Mouse (Mus musculus): ENCODE data around the gene Amdhd2. TPM values are rescaled to one million over a fixed set of nuclear protein-coding genes. Genes with fewer than 3 reads are reported as not detected.

The Amdhd2 gene
- polyA plus RNA-seq, 1 experiment from 2014 or later, result 27.1 TPM

- H3K27ac ChIP-seq (ENCODE audit: low read depth), result no peak overlapping the region
- no peak for DNase-seq (ENCODE audit: low spot score)
- peaks cover 6% of the 10 kb centered on the region; the same call in 1 of the 2 replicates for H3K4me1 ChIP-seq (replicated peaks; ENCODE audit: control insufficient read depth, insufficient read depth, low read length)
- H3K36me3 ChIP-seq (ENCODE audit: control insufficient read depth, insufficient read depth, low read length), result peaks cover 19% of the 10 kb centered on the region; the same call in 1 of the 2 replicates
- no peaks in the 10 kb centered on the region for H3K27me3 ChIP-seq (replicated peaks; ENCODE audit: control insufficient read depth, insufficient read depth, low read length)
- WGBS, result 87% methylated on average over 3 of the region's 3 CpGs
- H3K9me3 ChIP-seq (ENCODE audit: control insufficient read depth, low read length), result no peaks in the 10 kb centered on the region
- no peak overlapping the region for H3K4me3 ChIP-seq (ENCODE audit: low read depth, low read length)
- H3K4me2 ChIP-seq (ENCODE audit: low read length), result no peak overlapping the region
- no peak overlapping the region for H3K9ac ChIP-seq (ENCODE audit: low read length)
- no peak for ATAC-seq (replicated peaks; ENCODE audit: low FRiP score, low TSS enrichment, low read depth)
Measured at GRCm38 (mm10) chr17:24156394-24156793, 7.2 kb downstream of the Amdhd2 start.

GRCm38 (mm10) chr17:24155742-24156141 lies 7.8 kb downstream of the Amdhd2 start:
- no peaks in the 10 kb centered on the region for H3K27me3 ChIP-seq (replicated peaks; ENCODE audit: control insufficient read depth, insufficient read depth, low read length)
- H3K4me2 ChIP-seq (ENCODE audit: low read length), result no peak overlapping the region
- DNase-seq (ENCODE audit: low spot score) (no peak), ATAC-seq (replicated peaks; ENCODE audit: low FRiP score, low TSS enrichment, low read depth) (no peak)
- peaks cover 19% of the 10 kb centered on the region; the same call in 1 of the 2 replicates for H3K36me3 ChIP-seq (ENCODE audit: control insufficient read depth, insufficient read depth, low read length)
- no peak overlapping the region for H3K9ac ChIP-seq (ENCODE audit: low read length)
- no peak overlapping the region for H3K4me3 ChIP-seq (ENCODE audit: low read depth, low read length)
- H3K9me3 ChIP-seq (ENCODE audit: control insufficient read depth, low read length), result no peaks in the 10 kb centered on the region
- no peak overlapping the region for H3K27ac ChIP-seq (ENCODE audit: low read depth)
- 90% methylated on average over 9 of the region's 9 CpGs for WGBS
- H3K4me1 ChIP-seq (replicated peaks; ENCODE audit: control insufficient read depth, insufficient read depth, low read length), result peaks cover 6% of the 10 kb centered on the region; the same call in 1 of the 2 replicates

- Histone ChIP-seq H3K9ac (ENCODE audit: low read length) (no peak overlapping the region), H3K4me3 (ENCODE audit: low read depth, low read length) (no peak overlapping the region), H3K9me3 (ENCODE audit: control insufficient read depth, low read length) (no peaks in the 10 kb centered on the region), H3K4me2 (ENCODE audit: low read length) (no peak overlapping the region), H3K36me3 (ENCODE audit: control insufficient read depth, insufficient read depth, low read length) (peaks cover 19% of the 10 kb centered on the region; the same call in 1 of the 2 replicates), H3K27me3 (replicated peaks; ENCODE audit: control insufficient read depth, insufficient read depth, low read length) (no peaks in the 10 kb centered on the region), H3K27ac (ENCODE audit: low read depth) (no peak overlapping the region), H3K4me1 (replicated peaks; ENCODE audit: control insufficient read depth, insufficient read depth, low read length) (peaks cover 6% of the 10 kb centered on the region; the same call in 1 of the 2 replicates)
- DNase-seq (ENCODE audit: low spot score), result no peak
- ATAC-seq (replicated peaks; ENCODE audit: low FRiP score, low TSS enrichment, low read depth), result no peak
- WGBS, result 71% methylated on average over 3 of the region's 3 CpGs
Measured at GRCm38 (mm10) chr17:24154463-24154862, 9.1 kb downstream of the Amdhd2 start.

- H3K36me3 ChIP-seq (ENCODE audit: control insufficient read depth, insufficient read depth, low read length), result 0 out of 2 replicates have a peak, but pooled peaks cover 11% of the 10 kb centered on the region
- peak overlapping the region; percentile 38 for H3K4me3 ChIP-seq (ENCODE audit: low read depth, low read length)
- H3K9me3 ChIP-seq (ENCODE audit: control insufficient read depth, low read length), result no peaks in the 10 kb centered on the region
- H3K27me3 ChIP-seq (replicated peaks; ENCODE audit: control insufficient read depth, insufficient read depth, low read length), result no peaks in the 10 kb centered on the region
- DNase-seq (ENCODE audit: low spot score) (peak; percentile 89), ATAC-seq (replicated peaks; ENCODE audit: low FRiP score, low TSS enrichment, low read depth) (peak; percentile 90)
- WGBS, result 2% methylated on average over 26 of the region's 26 CpGs
- peaks cover 6% of the 10 kb centered on the region; the same call in 1 of the 2 replicates for H3K4me1 ChIP-seq (replicated peaks; ENCODE audit: control insufficient read depth, insufficient read depth, low read length)
- H3K4me2 ChIP-seq (ENCODE audit: low read length), result peak overlapping the region; percentile 79
- H3K27ac ChIP-seq (ENCODE audit: low read depth), result no peak overlapping the region
- peak overlapping the region; percentile 41 for H3K9ac ChIP-seq (ENCODE audit: low read length)
Measured at GRCm38 (mm10) chr17:24151890-24152563, 11.5 kb downstream of the Amdhd2 start.

GRCm38 (mm10) chr17:24151382-24151781 lies 12.2 kb downstream of the Amdhd2 start:
- no peak overlapping the region for H3K27ac ChIP-seq (ENCODE audit: low read depth)
- H3K4me2 ChIP-seq (ENCODE audit: low read length), result peak overlapping the region; percentile 79
- H3K27me3 ChIP-seq (replicated peaks; ENCODE audit: control insufficient read depth, insufficient read depth, low read length), result no peaks in the 10 kb centered on the region
- 0 out of 2 replicates have a peak, but pooled peaks have one; percentile 1 for ATAC-seq (replicated peaks; ENCODE audit: low FRiP score, low TSS enrichment, low read depth)
- 0 out of 2 replicates have a peak, but pooled peaks cover 6% of the 10 kb centered on the region for H3K36me3 ChIP-seq (ENCODE audit: control insufficient read depth, insufficient read depth, low read length)
- peaks cover 6% of the 10 kb centered on the region; the same call in 1 of the 2 replicates for H3K4me1 ChIP-seq (replicated peaks; ENCODE audit: control insufficient read depth, insufficient read depth, low read length)
- DNase-seq (ENCODE audit: low spot score), result no peak
- WGBS, result 14% methylated on average over 7 of the region's 7 CpGs
- peak overlapping the region; percentile 38 for H3K4me3 ChIP-seq (ENCODE audit: low read depth, low read length)
- H3K9me3 ChIP-seq (ENCODE audit: control insufficient read depth, low read length), result no peaks in the 10 kb centered on the region
- H3K9ac ChIP-seq (ENCODE audit: low read length), result peak overlapping the region; percentile 41; the same call in 1 of the 2 replicates

GRCm38 (mm10) chr17:24150824-24151223 lies 12.7 kb downstream of the Amdhd2 start, which contains the start of gene Pdpk1:
Gene Pdpk1 (minus strand): TSS chr17:24150924.
- Histone ChIP-seq H3K27ac (ENCODE audit: low read depth) (no peak within 1 kb of the TSS), H3K9me3 (ENCODE audit: control insufficient read depth, low read length) (no peaks in the 10 kb centered on the region), H3K4me2 (ENCODE audit: low read length) (peak within 1 kb of the TSS; percentile 79), H3K27me3 (replicated peaks; ENCODE audit: control insufficient read depth, insufficient read depth, low read length) (no peaks in the 10 kb centered on the region), H3K36me3 (ENCODE audit: control insufficient read depth, insufficient read depth, low read length) (0 out of 2 replicates have a peak, but pooled peaks cover under 1% of the 10 kb centered on the region), H3K4me3 (ENCODE audit: low read depth, low read length) (peak within 1 kb of the TSS; percentile 38), H3K4me1 (replicated peaks; ENCODE audit: control insufficient read depth, insufficient read depth, low read length) (peaks cover 6% of the 10 kb centered on the region; the same call in 1 of the 2 replicates), H3K9ac (ENCODE audit: low read length) (peak within 1 kb of the TSS; percentile 41)
- no peak for ATAC-seq (replicated peaks; ENCODE audit: low FRiP score, low TSS enrichment, low read depth)
- DNase-seq (ENCODE audit: low spot score), result no peak
- WGBS, result 87% methylated on average over 2 of the region's 2 CpGs

- no peaks in the 10 kb centered on the region for H3K27me3 ChIP-seq (replicated peaks; ENCODE audit: control insufficient read depth, insufficient read depth, low read length)
- no peak overlapping the region for H3K9ac ChIP-seq (ENCODE audit: low read length)
- H3K4me3 ChIP-seq (ENCODE audit: low read depth, low read length), result no peak overlapping the region
- 88% methylated on average over 7 of the region's 7 CpGs for WGBS
- H3K36me3 ChIP-seq (ENCODE audit: control insufficient read depth, insufficient read depth, low read length), result no peaks in the 10 kb centered on the region
- no peak for ATAC-seq (replicated peaks; ENCODE audit: low FRiP score, low TSS enrichment, low read depth)
- H3K9me3 ChIP-seq (ENCODE audit: control insufficient read depth, low read length), result no peaks in the 10 kb centered on the region
- no peak overlapping the region for H3K27ac ChIP-seq (ENCODE audit: low read depth)
- H3K4me1 ChIP-seq (replicated peaks; ENCODE audit: control insufficient read depth, insufficient read depth, low read length), result peaks cover 6% of the 10 kb centered on the region; the same call in 1 of the 2 replicates
- no peak for DNase-seq (ENCODE audit: low spot score)
- H3K4me2 ChIP-seq (ENCODE audit: low read length), result no peak overlapping the region
Measured at GRCm38 (mm10) chr17:24149421-24149820, 14.1 kb downstream of the Amdhd2 start.

DNA sequence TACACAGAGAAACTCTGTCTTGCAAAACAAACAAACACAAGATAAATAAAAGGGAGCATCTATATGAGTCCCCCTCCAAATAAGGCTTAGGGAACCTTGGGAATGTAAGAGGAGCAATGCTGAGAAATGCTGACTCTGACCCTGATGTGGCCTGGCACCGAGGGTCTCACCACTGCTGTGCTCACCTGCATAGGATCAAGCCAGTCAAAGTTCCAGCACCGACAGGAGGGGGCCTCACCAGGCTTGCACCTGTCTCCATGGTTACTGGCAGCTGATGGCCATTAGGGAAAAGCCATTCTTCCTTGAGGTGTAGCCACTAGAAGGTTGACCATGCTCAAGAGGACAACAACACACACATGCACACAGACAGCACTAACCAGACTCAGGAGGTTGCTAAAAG lies 20.7 kb downstream of the Amdhd2 start:
- Histone ChIP-seq H3K4me3 (ENCODE audit: low read depth, low read length) (no peak overlapping the region), H3K36me3 (ENCODE audit: control insufficient read depth, insufficient read depth, low read length) (no peaks in the 10 kb centered on the region), H3K9me3 (ENCODE audit: control insufficient read depth, low read length) (no peaks in the 10 kb centered on the region), H3K4me1 (replicated peaks; ENCODE audit: control insufficient read depth, insufficient read depth, low read length) (peaks cover 18% of the 10 kb centered on the region), H3K27me3 (replicated peaks; ENCODE audit: control insufficient read depth, insufficient read depth, low read length) (no peaks in the 10 kb centered on the region), H3K9ac (ENCODE audit: low read length) (no peak overlapping the region), H3K4me2 (ENCODE audit: low read length) (no peak overlapping the region), H3K27ac (ENCODE audit: low read depth) (no peak overlapping the region)
- ATAC-seq (replicated peaks; ENCODE audit: low FRiP score, low TSS enrichment, low read depth) (no peak), DNase-seq (ENCODE audit: low spot score) (no peak)
- WGBS, result 43% methylated on average over 2 of the region's 2 CpGs
